Mouse (Mus musculus): ENCODE data around the gene Itga7.

The Itga7 gene

DNA sequence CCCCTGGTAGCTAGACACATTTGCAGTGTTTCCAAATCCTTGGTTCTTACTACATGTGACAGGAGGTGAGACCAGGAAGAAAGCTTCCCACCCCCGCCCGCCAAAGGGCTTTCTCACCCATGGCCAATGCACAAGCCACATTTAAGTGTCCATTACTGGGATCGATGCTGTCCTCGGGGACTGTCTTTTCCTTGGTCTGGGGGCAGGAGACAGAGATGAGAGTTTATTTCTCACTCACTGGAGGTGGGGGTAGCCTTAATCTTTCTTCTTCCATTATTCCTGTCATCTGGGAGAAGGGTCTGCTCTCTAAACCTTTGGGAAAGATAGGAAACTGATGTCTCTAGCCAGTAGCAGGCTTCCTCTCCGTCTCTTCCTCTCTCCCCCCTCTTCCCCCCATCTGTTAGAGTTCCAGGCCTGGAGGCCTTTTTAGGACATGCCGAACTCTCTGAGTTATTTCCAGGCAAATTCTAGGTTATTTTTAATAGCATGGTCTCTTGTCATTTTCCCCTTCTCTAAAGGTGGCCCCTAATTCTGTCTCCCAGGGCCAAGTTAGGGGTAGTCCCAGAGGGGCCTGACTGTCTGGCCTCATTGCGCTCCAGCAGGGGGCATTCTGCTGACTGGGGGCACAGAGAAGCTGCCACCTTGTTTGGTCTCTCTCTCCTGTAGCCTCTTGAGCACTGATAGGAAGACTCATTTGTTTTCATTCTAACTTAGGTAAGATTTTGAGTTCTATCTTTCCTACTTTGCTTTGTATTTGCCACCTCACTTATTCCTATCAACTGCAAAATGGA is 1.6 kb downstream of the Itga7 start:
- no peak for DNase-seq (ENCODE audit: low read depth in 1 of 2, low spot score in 2 of 2)

- no peak for DNase-seq (ENCODE audit: low read depth in 1 of 2, low spot score in 2 of 2)
These were observed 2.3 kb downstream of the Itga7 start for GRCm38 (mm10) chr10:128935826-128936440.

GRCm38 (mm10) chr10:128937756-128938390 is 4.3 kb downstream of the Itga7 start:
- no peak for DNase-seq (ENCODE audit: low read depth in 1 of 2, low spot score in 2 of 2)

DNA sequence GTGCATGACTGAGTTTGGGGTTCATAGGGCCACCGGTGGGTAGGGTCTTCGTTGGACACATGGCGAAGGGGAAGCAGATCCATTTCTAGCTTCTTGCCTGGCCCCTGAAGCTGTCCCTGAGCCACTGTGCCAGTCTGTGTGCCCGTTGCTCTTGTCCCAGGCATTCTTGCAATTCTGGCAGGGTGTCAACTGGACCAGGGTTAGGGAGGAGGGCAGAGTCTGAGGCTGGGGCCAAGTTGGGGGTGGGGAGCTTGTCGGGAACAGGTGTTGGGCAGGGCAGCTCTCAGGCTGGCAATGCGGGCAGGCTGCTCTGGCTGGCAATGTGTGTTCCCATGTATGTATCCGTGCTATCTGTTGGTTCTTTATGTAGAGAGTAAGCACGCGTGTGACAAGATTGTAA is 4.8 kb downstream of the Itga7 start:
- no peak for DNase-seq (ENCODE audit: low read depth in 1 of 2, low spot score in 2 of 2)

DNA sequence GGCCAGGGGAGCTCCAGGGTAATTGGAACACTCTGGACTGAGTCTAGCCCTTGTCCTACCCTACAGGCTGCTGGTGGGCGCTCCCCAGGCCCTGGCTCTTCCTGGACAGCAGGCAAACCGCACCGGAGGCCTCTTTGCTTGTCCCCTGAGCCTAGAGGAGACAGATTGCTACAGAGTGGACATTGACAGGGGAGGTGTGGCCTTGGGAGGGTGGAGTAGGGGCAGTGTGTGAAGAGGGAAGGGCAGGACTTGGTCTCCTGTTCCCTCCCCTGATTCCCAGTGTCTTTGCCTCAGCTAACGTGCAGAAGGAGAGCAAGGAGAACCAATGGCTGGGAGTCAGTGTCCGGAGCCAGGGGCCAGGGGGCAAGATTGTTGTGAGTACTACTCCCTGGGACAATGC is 5.4 kb downstream of the Itga7 start:
- no peak for DNase-seq (ENCODE audit: low read depth in 1 of 2, low spot score in 2 of 2)

DNA sequence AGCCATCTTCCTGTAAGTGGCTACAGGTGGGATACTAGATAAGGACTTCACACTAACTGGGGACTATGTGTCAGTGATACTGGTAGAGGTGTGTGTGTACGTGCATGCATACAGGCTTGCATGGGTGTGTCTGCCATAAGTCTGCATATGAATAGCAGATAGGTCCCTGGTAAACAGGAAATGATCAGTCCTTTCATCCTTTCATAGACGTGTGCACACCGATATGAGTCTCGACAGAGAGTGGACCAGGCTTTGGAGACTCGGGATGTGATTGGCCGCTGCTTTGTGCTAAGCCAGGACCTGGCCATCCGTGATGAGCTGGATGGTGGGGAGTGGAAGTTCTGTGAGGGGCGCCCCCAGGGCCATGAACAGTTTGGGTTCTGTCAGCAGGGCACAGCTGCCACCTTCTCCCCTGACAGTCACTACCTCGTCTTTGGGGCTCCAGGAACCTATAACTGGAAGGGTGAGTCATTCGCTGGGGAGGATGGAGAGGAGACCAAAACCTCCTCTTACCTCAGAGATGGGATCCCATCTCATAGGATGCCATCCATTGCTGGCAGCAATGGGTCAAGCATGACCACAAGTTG is 7.0 kb downstream of the Itga7 start:
- DNase-seq (ENCODE audit: low read depth in 1 of 2, low spot score in 2 of 2), result no peak

- DNase-seq (ENCODE audit: low read depth in 1 of 2, low spot score in 2 of 2), result no peak
These were observed 12.1 kb downstream of the Itga7 start for GRCm38 (mm10) chr10:128945675-128946074.

GRCm38 (mm10) chr10:128947496-128947895 is 13.9 kb downstream of the Itga7 start:
- DNase-seq (ENCODE audit: low read depth in 1 of 2, low spot score in 2 of 2), result no peak

GRCm38 (mm10) chr10:128950208-128950887 is 16.7 kb downstream of the Itga7 start:
- DNase-seq (ENCODE audit: low read depth in 1 of 2, low spot score in 2 of 2), result no peak

DNA sequence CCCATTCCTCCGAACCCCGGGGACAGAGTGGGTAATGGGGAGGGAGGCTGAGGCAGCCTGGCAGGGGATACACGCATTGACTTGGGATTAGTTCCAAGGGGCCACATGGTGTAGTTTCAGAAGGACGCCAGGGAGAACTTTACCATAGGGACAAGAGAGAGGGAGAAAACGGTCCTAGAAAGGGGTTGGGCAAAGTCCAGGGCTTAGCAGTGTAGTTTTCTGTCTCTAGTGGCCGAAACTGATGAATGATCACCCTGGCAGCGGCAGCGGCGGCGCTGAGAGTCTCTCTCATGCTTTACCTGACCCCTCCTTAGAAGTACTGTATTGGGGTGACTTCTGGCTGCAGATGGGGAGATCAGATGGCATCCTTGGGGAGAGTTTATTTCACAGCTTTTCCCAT is 24.7 kb downstream of the Itga7 start:
- no peak for DNase-seq (ENCODE audit: low read depth in 1 of 2, low spot score in 2 of 2)

GRCm38 (mm10) chr10:128960142-128960541 is 26.5 kb downstream of the Itga7 start:
- DNase-seq (ENCODE audit: low read depth in 1 of 2, low spot score in 2 of 2), result no peak

DNA sequence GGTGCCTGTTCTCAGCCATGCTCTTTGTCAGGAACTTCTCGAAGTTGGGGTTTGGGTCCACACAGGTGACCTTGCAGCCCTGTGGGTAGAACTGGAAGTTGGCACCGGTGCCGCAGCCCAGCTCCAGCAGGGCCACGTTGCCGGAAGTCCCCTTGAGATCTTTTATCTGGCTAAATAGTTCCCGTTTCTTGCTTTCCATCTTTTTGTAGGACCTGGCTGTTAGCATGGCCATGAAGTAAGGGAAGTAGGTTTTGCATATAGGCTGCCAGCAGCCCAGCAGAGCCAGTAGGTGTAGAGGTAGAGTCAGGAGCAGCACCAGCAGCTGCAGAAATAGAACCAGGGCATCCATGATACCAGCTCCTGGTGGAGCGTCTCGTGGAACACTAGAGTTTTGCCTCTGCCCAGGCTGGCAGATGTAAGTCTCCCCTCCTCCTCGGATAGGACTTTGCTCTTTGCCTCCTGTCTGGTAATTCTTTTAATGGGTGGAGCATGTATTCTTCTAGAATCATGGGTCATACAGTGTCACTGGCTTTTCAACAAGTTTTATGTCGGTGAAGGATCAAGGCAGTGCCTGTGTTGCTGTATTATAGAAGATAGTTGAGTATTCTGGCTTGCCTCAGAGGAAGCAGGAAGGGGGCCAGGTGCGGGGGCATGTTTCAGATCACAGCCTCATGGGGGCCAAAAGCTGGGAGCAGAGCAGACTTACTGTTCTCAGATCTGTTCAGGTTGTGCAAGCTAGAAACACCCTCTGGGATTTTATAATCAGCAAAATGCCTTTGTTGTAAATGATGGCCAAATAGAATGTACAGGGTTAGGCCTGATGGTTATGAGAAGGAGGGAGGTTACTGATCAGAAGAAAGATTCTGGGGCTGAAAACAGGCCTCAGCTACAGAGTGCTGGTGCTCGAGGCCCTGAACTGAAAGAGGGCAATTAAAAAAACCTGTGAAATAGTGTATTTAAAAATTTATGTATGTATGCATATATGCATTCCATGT is 27.3 kb downstream of the Itga7 start, which contains the start of gene Mettl7b:
TSS of gene Mettl7b (minus strand) at position 399 of the 995 bp plus-strand sequence.
- no peak for DNase-seq (ENCODE audit: low read depth in 1 of 2, low spot score in 2 of 2)

DNA sequence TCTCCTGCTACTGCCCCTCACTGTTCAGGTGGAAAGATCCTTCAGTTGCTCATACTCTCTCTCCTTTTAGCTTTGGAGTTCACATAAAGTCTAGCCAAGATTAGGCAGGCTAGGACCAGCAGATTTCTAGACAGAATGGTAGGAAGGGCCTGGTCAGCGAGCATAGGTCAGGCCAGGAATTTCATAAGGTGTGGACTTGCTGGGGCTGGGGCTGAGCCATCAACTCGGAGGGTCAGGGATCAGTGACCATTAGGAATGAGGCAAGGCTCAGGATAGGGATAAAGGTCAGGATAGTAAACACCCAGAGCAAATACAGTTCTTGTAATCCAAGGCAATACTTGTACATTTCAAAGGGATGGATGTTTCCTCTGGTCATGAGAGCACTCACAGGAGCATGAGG is 31.3 kb downstream of the Itga7 start:
- DNase-seq (ENCODE audit: low read depth in 1 of 2, low spot score in 2 of 2), result no peak

GRCm38 (mm10) chr10:128965871-128966270 is 32.3 kb downstream of the Itga7 start:
- DNase-seq (ENCODE audit: low read depth in 1 of 2, low spot score in 2 of 2), result no peak

DNA sequence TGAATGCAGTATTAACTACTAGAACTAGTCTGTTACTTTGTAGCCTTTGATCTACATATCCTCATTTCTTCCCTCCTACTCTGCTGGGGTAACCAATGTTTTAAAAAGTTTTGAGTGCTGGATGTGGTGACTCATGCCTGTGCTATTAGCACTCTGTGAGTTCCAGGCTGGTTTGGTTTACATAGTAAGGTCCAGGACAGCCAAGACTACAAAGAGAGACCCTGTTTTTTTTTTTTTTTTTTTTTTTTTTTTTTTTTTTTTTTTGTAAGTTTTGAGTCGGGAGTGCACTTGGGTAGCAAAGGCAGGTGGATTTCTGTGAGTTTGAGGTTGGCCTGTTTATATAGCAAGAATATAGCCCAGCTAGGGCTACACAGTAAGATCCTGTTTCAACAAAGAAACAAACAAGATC is 34.7 kb downstream of the Itga7 start:
- no peak for DNase-seq (ENCODE audit: low read depth in 1 of 2, low spot score in 2 of 2)

DNA sequence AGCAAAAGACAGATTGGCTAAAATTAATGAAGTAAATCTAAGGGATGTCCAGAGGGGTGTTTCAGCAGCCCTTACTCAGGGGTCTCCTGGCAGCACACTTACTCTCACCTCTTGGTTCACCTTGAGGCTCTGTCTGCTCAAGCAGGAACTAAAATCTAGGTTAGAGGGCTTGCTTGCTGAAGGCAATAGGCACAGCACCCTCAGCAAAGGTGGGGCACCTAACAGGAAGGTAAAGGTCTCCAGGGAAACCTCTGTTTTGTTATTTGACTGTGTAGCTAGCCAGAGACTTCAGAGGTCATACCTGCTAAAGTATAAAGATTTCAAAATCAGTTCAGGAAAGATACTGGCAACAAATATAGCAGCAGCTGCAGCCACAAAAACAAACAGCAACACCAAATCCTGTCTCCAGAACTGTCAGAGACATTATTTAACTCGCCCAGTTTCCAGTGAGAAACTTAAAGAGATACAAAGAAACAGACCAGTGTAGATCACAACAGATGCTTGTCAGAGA is 37.2 kb downstream of the Itga7 start:
- DNase-seq (ENCODE audit: low read depth in 1 of 2, low spot score in 2 of 2), result no peak

DNA sequence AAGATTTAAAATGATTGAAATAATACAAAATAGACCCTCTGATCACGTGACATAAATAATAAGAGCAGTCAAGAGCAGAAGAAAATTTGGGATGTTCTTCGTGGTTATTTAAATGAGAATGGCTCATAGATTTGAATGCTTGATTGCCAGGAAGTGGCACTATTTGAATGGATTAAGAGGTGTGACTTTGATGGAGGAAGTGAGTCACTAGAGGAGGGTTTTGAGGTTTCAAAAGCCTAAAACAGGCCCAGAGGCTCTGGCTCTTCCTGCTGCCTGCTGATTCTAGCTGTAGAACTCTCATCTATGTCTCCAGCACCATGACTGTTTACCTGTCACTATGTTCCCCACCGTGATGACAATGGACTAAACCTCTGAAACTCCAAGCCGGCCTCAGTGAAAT is 39.2 kb downstream of the Itga7 start:
- DNase-seq (ENCODE audit: low read depth in 1 of 2, low spot score in 2 of 2), result no peak

GRCm38 (mm10) chr10:128976395-128976794 is 42.8 kb downstream of the Itga7 start:
- no peak for DNase-seq (ENCODE audit: low read depth in 1 of 2, low spot score in 2 of 2)

- no peak for DNase-seq (ENCODE audit: low read depth in 1 of 2, low spot score in 2 of 2)
These were observed 44.0 kb downstream of the Itga7 start for GRCm38 (mm10) chr10:128977522-128978114.

All from monocyte, adult 2 months (primary cell).